Mouse (Mus musculus): Measurements from ENCODE around the gene Diexf.

Gene Diexf

GRCm38 (mm10) chr1:193085541-193086020 lies 44.5 kb downstream of the Diexf start:
- no peak for DNase-seq

GRCm38 (mm10) chr1:193084016-193084415 lies 46.1 kb downstream of the Diexf start:
- DNase-seq = no peak

GRCm38 (mm10) chr1:193083051-193083450 lies 47.0 kb downstream of the Diexf start:
- no peak for DNase-seq

GRCm38 (mm10) chr1:193082311-193082921 lies 47.7 kb downstream of the Diexf start:
- no peak for DNase-seq

- DNase-seq = no peak
These were observed 67.5 kb downstream of the Diexf start for GRCm38 (mm10) chr1:193062618-193063017.

GRCm38 (mm10) chr1:193060167-193060566 lies 69.9 kb downstream of the Diexf start:
- no peak for DNase-seq

- DNase-seq = no peak
These were observed 70.5 kb downstream of the Diexf start for GRCm38 (mm10) chr1:193059596-193059995.

GRCm38 (mm10) chr1:193054401-193054800 lies 75.7 kb downstream of the Diexf start:
- DNase-seq = no peak

- no peak for DNase-seq
These were observed 77.0 kb downstream of the Diexf start for GRCm38 (mm10) chr1:193053065-193053464.

GRCm38 (mm10) chr1:193047616-193048015 lies 82.5 kb downstream of the Diexf start:
- DNase-seq = no peak

- DNase-seq = no peak
These were observed 87.2 kb downstream of the Diexf start for GRCm38 (mm10) chr1:193042760-193043295.

All from spleen, adult 18-20 months (tissue).